Mouse (Mus musculus) v-Abl transformed pro-B cells (cell line): ENCODE measurements around the gene Fgf14.
"Not testable (repeated sequence)": the region's sequence is repeated elsewhere in the genome, so short reads cannot be mapped to it uniquely, and the experiment has no call there.

Experiments
- in situ Hi-C, 2 experiments: fragments of 400-800 bp; cut with MboI; formaldehyde crosslinking; loops; one replicate each; pipeline ENCODE4 v1.15.1; 2025; ENCODE audit not compliant: unreplicated experiment in 2 of 2

The Fgf14 gene

GRCm38 (mm10) chr14:124485261-124485660 lies 191.7 kb downstream of the Fgf14 start:
- in situ Hi-C loops: no loop called here

GRCm38 (mm10) chr14:124474066-124474667 lies 202.8 kb downstream of the Fgf14 start:
- in situ Hi-C loops: no loop called here

- in situ Hi-C loops: no loop called here
Measured at GRCm38 (mm10) chr14:124470909-124471308, 206.0 kb downstream of the Fgf14 start.

- in situ Hi-C loops: no loop called here
Measured at GRCm38 (mm10) chr14:124455120-124455519, 221.8 kb downstream of the Fgf14 start.

- in situ Hi-C loops: no loop called here
Measured at GRCm38 (mm10) chr14:124446096-124446840, 230.7 kb downstream of the Fgf14 start.

- in situ Hi-C loops: no loop called here
Measured at GRCm38 (mm10) chr14:124444831-124445230, 232.1 kb downstream of the Fgf14 start.

GRCm38 (mm10) chr14:124439298-124439697 lies 237.6 kb downstream of the Fgf14 start:
- in situ Hi-C loops: not testable (repeated sequence)

GRCm38 (mm10) chr14:124411890-124412289 lies 265.0 kb downstream of the Fgf14 start:
- in situ Hi-C loops: no loop called here

- in situ Hi-C loops: no loop called here
Measured at GRCm38 (mm10) chr14:124410945-124411344, 266.0 kb downstream of the Fgf14 start.

GRCm38 (mm10) chr14:124328391-124328790 lies 348.5 kb downstream of the Fgf14 start:
- in situ Hi-C loops: no loop called here

GRCm38 (mm10) chr14:124319017-124319718 lies 357.8 kb downstream of the Fgf14 start:
- in situ Hi-C loops: no loop called here

GRCm38 (mm10) chr14:124315513-124315912 lies 361.4 kb downstream of the Fgf14 start:
- in situ Hi-C loops: no loop called here

- in situ Hi-C loops: no loop called here
Measured at GRCm38 (mm10) chr14:124287027-124287426, 389.9 kb downstream of the Fgf14 start.

GRCm38 (mm10) chr14:124278384-124278944 lies 398.5 kb downstream of the Fgf14 start:
- in situ Hi-C loops: no loop called here

GRCm38 (mm10) chr14:124266977-124267376 lies 409.9 kb downstream of the Fgf14 start:
- in situ Hi-C loops: no loop called here

GRCm38 (mm10) chr14:124264541-124265059 lies 412.3 kb downstream of the Fgf14 start:
- in situ Hi-C loops: no loop called here

- in situ Hi-C loops: no loop called here
Measured at GRCm38 (mm10) chr14:124263199-124263598, 413.7 kb downstream of the Fgf14 start.

GRCm38 (mm10) chr14:124247517-124247916 lies 429.4 kb downstream of the Fgf14 start:
- in situ Hi-C loops: no loop called here

- in situ Hi-C loops: no loop called here
Measured at GRCm38 (mm10) chr14:124223445-124223844, 453.5 kb downstream of the Fgf14 start.

GRCm38 (mm10) chr14:124222447-124222846 lies 454.5 kb downstream of the Fgf14 start:
- in situ Hi-C loops: no loop called here

GRCm38 (mm10) chr14:124220979-124221378 lies 455.9 kb downstream of the Fgf14 start:
- in situ Hi-C loops: no loop called here
